Mouse (Mus musculus): ENCODE measurements around the gene Taar7e. TPM values are rescaled to one million over a fixed set of nuclear protein-coding genes. Genes with fewer than 3 reads are reported as not detected.
"Not testable (repeated sequence)": the region's sequence is repeated elsewhere in the genome, so short reads cannot be mapped to it uniquely, and the experiment has no call there.

Gene Taar7e
- not detected in 2 replicates for polyA plus RNA-seq (2015; fragmentation: Nextera tagmentation; extraction: Ambion mirVana)

GRCm38 (mm10) chr10:24037314-24037713 lies at the start of gene Taar7e:
Taar7e (plus strand) TSS chr10:24037614.
- no peak within 1 kb of the TSS for H3K27ac ChIP-seq
- WGBS: 90% methylated on average over 2 of the region's 2 CpGs
- no peaks in the 10 kb centered on the region for H3K9me3 ChIP-seq
- no peaks in the 10 kb centered on the region for H3K36me3 ChIP-seq (replicated peaks)
- no peak within 1 kb of the TSS for H3K9ac ChIP-seq
- no peaks in the 10 kb centered on the region for H3K27me3 ChIP-seq (replicated peaks)
- ATAC-seq (replicated peaks): no peak
- no peaks in the 10 kb centered on the region for H3K4me1 ChIP-seq
- H3K4me3 ChIP-seq: no peak within 1 kb of the TSS
- H3K4me2 ChIP-seq: no peak within 1 kb of the TSS

GRCm38 (mm10) chr10:23993381-23993780 lies 44.0 kb upstream of the Taar7e start, which contains the start of gene Taar7a:
Taar7a (minus strand) TSS chr10:23993481.
- Histone ChIP-seq H3K4me2 (no peak within 1 kb of the TSS), H3K4me3 (no peak within 1 kb of the TSS), H3K36me3 (replicated peaks) (no peaks in the 10 kb centered on the region), H3K27me3 (replicated peaks) (no peaks in the 10 kb centered on the region), H3K27ac (no peak within 1 kb of the TSS), H3K4me1 (no peaks in the 10 kb centered on the region), H3K9ac (no peak within 1 kb of the TSS), H3K9me3 (no peaks in the 10 kb centered on the region)
- ATAC-seq (replicated peaks): no peak
- 79% methylated on average over 3 of the region's 3 CpGs for WGBS

- no peak within 1 kb of the TSS for H3K4me3 ChIP-seq
- ATAC-seq (replicated peaks): no peak
- no peak within 1 kb of the TSS for H3K27ac ChIP-seq
- no peaks in the 10 kb centered on the region for H3K4me1 ChIP-seq
- H3K36me3 ChIP-seq (replicated peaks): no peaks in the 10 kb centered on the region
- WGBS: 86% methylated on average over 1 of the region's 1 CpGs
- no peak within 1 kb of the TSS for H3K4me2 ChIP-seq
- no peaks in the 10 kb centered on the region for H3K27me3 ChIP-seq (replicated peaks)
- no peak within 1 kb of the TSS for H3K9ac ChIP-seq
- H3K9me3 ChIP-seq: no peaks in the 10 kb centered on the region
Measured at GRCm38 (mm10) chr10:23999639-24000038, 37.8 kb upstream of the Taar7e start, which contains the start of gene Taar7b. Taar7b (plus strand) TSS chr10:23999939.

GRCm38 (mm10) chr10:24006442-24006841 lies 31.0 kb upstream of the Taar7e start:
- no peaks in the 10 kb centered on the region for H3K27me3 ChIP-seq (replicated peaks)
- H3K9me3 ChIP-seq: no peaks in the 10 kb centered on the region
- H3K27ac ChIP-seq: no peak overlapping the region
- 80% methylated on average over 1 of the region's 1 CpGs for WGBS
- H3K36me3 ChIP-seq (replicated peaks): no peaks in the 10 kb centered on the region
- no peak overlapping the region for H3K9ac ChIP-seq
- no peak overlapping the region for H3K4me3 ChIP-seq
- ATAC-seq (replicated peaks): no peak
- no peak overlapping the region for H3K4me2 ChIP-seq
- no peaks in the 10 kb centered on the region for H3K4me1 ChIP-seq

- Histone ChIP-seq H3K9ac (no peak overlapping the region), H3K36me3 (replicated peaks) (no peaks in the 10 kb centered on the region), H3K4me2 (no peak overlapping the region), H3K9me3 (no peaks in the 10 kb centered on the region), H3K4me3 (no peak overlapping the region), H3K27ac (no peak overlapping the region), H3K27me3 (replicated peaks) (no peaks in the 10 kb centered on the region), H3K4me1 (no peaks in the 10 kb centered on the region)
- WGBS: 59% methylated on average over 2 of the region's 2 CpGs
- ATAC-seq (replicated peaks): no peak
Measured at GRCm38 (mm10) chr10:24007034-24007433, 30.4 kb upstream of the Taar7e start.

- no peak overlapping the region for H3K4me3 ChIP-seq
- H3K4me1 ChIP-seq: no peaks in the 10 kb centered on the region
- no peaks in the 10 kb centered on the region for H3K27me3 ChIP-seq (replicated peaks)
- no peak overlapping the region for H3K9ac ChIP-seq
- H3K36me3 ChIP-seq (replicated peaks): no peaks in the 10 kb centered on the region
- H3K4me2 ChIP-seq: no peak overlapping the region
- H3K27ac ChIP-seq: no peak overlapping the region
- H3K9me3 ChIP-seq: no peaks in the 10 kb centered on the region
- ATAC-seq (replicated peaks): no peak
- WGBS: 90% methylated on average over 1 of the region's 1 CpGs
Measured at GRCm38 (mm10) chr10:24008143-24008542, 29.3 kb upstream of the Taar7e start.

GRCm38 (mm10) chr10:24026922-24027321 lies 10.5 kb upstream of the Taar7e start, which contains the start of gene Taar7d:
Taar7d (plus strand) TSS chr10:24027222.
- H3K4me1 ChIP-seq: no peaks in the 10 kb centered on the region

GRCm38 (mm10) chr10:24031347-24031746 lies 6.1 kb upstream of the Taar7e start:
- no peak overlapping the region for H3K4me2 ChIP-seq
- no peaks in the 10 kb centered on the region for H3K9me3 ChIP-seq
- no peak overlapping the region for H3K4me3 ChIP-seq
- H3K9ac ChIP-seq: no peak overlapping the region
- H3K27me3 ChIP-seq (replicated peaks): no peaks in the 10 kb centered on the region
- H3K4me1 ChIP-seq: no peaks in the 10 kb centered on the region
- no peaks in the 10 kb centered on the region for H3K36me3 ChIP-seq (replicated peaks)
- ATAC-seq (replicated peaks): no peak
- H3K27ac ChIP-seq: no peak overlapping the region

More at GRCm38 (mm10) chr10:24026922-24027321, 10.5 kb upstream of the Taar7e start, which contains the start of gene Taar7d:
- Histone ChIP-seq H3K36me3 (replicated peaks) (no peaks in the 10 kb centered on the region), H3K9me3 (no peaks in the 10 kb centered on the region), H3K4me3 (no peak within 1 kb of the TSS), H3K4me2 (no peak within 1 kb of the TSS), H3K27me3 (replicated peaks) (no peaks in the 10 kb centered on the region), H3K27ac (no peak within 1 kb of the TSS), H3K9ac (no peak within 1 kb of the TSS)
- ATAC-seq (replicated peaks): no peak

GRCm38 (mm10) chr10:24040120-24040869 lies 2.9 kb downstream of the Taar7e start:
- Histone ChIP-seq H3K4me2 (no peak overlapping the region), H3K4me3 (no peak overlapping the region), H3K36me3 (replicated peaks) (no peaks in the 10 kb centered on the region), H3K27ac (no peak overlapping the region), H3K4me1 (no peaks in the 10 kb centered on the region), H3K9me3 (no peaks in the 10 kb centered on the region), H3K27me3 (replicated peaks) (no peaks in the 10 kb centered on the region), H3K9ac (no peak overlapping the region)
- WGBS: 75% methylated on average over 2 of the region's 2 CpGs
- no peak for ATAC-seq (replicated peaks)

- Histone ChIP-seq H3K9ac (no peak within 1 kb of the TSS), H3K4me2 (no peak within 1 kb of the TSS), H3K4me3 (no peak within 1 kb of the TSS), H3K9me3 (no peaks in the 10 kb centered on the region), H3K4me1 (no peaks in the 10 kb centered on the region), H3K27me3 (replicated peaks) (no peaks in the 10 kb centered on the region), H3K27ac (no peak within 1 kb of the TSS), H3K36me3 (replicated peaks) (no peaks in the 10 kb centered on the region)
- no peak for ATAC-seq (replicated peaks)
Measured at GRCm38 (mm10) chr10:24049210-24049609, 11.8 kb downstream of the Taar7e start, which contains the start of gene Taar7f. Taar7f (plus strand) TSS chr10:24049510.

- H3K9ac ChIP-seq: no peak overlapping the region
- H3K9me3 ChIP-seq: no peaks in the 10 kb centered on the region
- H3K4me2 ChIP-seq: no peak overlapping the region
- no peaks in the 10 kb centered on the region for H3K36me3 ChIP-seq (replicated peaks)
- no peak overlapping the region for H3K4me3 ChIP-seq
- no peaks in the 10 kb centered on the region for H3K4me1 ChIP-seq
- H3K27ac ChIP-seq: no peak overlapping the region
- 69% methylated on average over 5 of the region's 5 CpGs for WGBS
- no peaks in the 10 kb centered on the region for H3K27me3 ChIP-seq (replicated peaks)
- no peak for ATAC-seq (replicated peaks)
Measured at GRCm38 (mm10) chr10:24052039-24052438, 14.6 kb downstream of the Taar7e start.

- no peak for ATAC-seq (replicated peaks)
- Histone ChIP-seq H3K9me3 (no peaks in the 10 kb centered on the region), H3K4me2 (no peak overlapping the region), H3K9ac (no peak overlapping the region), H3K4me3 (no peak overlapping the region), H3K36me3 (replicated peaks) (no peaks in the 10 kb centered on the region), H3K27me3 (replicated peaks) (no peaks in the 10 kb centered on the region), H3K27ac (no peak overlapping the region), H3K4me1 (no peaks in the 10 kb centered on the region)
- 85% methylated on average over 3 of the region's 3 CpGs for WGBS
Measured at GRCm38 (mm10) chr10:24058986-24059385, 21.6 kb downstream of the Taar7e start.

- not testable (repeated sequence) for H3K9ac ChIP-seq; H3K9me3 ChIP-seq; H3K27me3 ChIP-seq (replicated peaks); ATAC-seq (replicated peaks); H3K4me1 ChIP-seq; H3K36me3 ChIP-seq (replicated peaks); H3K27ac ChIP-seq; H3K4me2 ChIP-seq; H3K4me3 ChIP-seq
- 50% methylated on average over 2 of the region's 2 CpGs for WGBS
Measured at GRCm38 (mm10) chr10:24074751-24075150, 37.3 kb downstream of the Taar7e start.
